Comparison of ENCODE assay signal across 10 mouse cellular contexts in the genomic region with DNA sequence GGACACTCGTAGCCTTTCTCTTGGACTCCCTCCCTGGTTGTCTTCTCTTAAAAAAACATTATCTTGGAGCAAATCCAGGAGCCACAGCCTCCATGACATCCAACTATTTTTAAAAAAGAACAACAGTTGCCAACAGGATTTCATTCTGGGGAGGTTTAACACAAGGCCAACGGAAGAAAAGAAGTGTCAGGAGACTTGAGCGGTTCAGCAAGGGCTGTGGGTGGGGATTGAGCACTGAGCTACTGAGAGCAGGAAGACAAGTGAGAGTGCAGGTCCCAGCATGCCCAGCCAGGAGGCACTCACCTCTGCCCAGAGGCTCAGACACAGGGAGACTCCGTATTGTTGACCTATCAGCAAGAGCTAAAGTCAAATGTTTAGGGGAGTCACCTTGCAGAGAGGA. TPM values are rescaled to one million over a fixed set of nuclear protein-coding genes. Genes with fewer than 3 reads are reported as not detected.
A peak's percentile ranks its signal among the peaks of the same experiment; 100 is the strongest.
DNase-seq lines count a peak whose midpoint lies in the region; ATAC-seq and TF ChIP-seq lines count a peak whose summit lies in the region.
"Had no signal": no experiment of that assay in that cellular context is flagged by ENCODE, and none has a peak within 500 bp of the region (broad histone marks: within the 10 kb centered on the region; RNA-seq: fewer than 3 reads in every experiment).

No protein-coding gene starts in this region.

- peak; percentile 25; the same call in 1 of the 2 replicates for TF ChIP-seq CTCF in kidney, adult 2 months (conservative IDR thresholded peaks at IDR 0.05; ENCODE audit: insufficient read depth, insufficient read length, low read depth, low read length)

- H3K27me3 ChIP-seq in kidney, adult 2 months (replicated peaks; ENCODE audit: control insufficient read depth, insufficient read depth, low read length) = no peaks in the 10 kb centered on the region
- no peaks in the 10 kb centered on the region for H3K27me3 ChIP-seq in heart, embryonic 14.5 days (ENCODE audit: control insufficient read depth, insufficient read depth, low read length)

- H3K9ac ChIP-seq in heart, embryonic 14.5 days (ENCODE audit: low read length) = no peak overlapping the region

- no peaks in the 10 kb centered on the region for H3K9me3 ChIP-seq in heart, embryonic 14.5 days (ENCODE audit: control insufficient read depth, low read length)
- H3K9me3 ChIP-seq: hindbrain, embryonic 10.5 days had no signal

- ATAC-seq in heart, embryonic 14.5 days (ENCODE audit: insufficient number of reproducible peaks, insufficient read depth, low FRiP score, low read depth) = no peak
- no peak for ATAC-seq in erythroblast, adult 5-6 weeks (replicated peaks; ENCODE audit: low FRiP score, poor library complexity, severe bottlenecking)

- H3K27ac ChIP-seq in kidney, adult 2 months (ENCODE audit: insufficient read depth, low read depth, low read length) = no peak overlapping the region
- peak overlapping the region; percentile 24 to 37; a peak in 1 of 4 replicates for H3K27ac ChIP-seq in heart, embryonic 14.5 days (replicated peaks in 1 of 2; ENCODE audit: control insufficient read depth in 1 of 2, insufficient read depth in 1 of 2, low read depth in 2 of 2, low read length in 2 of 2)
- H3K27ac ChIP-seq: hindbrain, embryonic 10.5 days had no signal

- no peak overlapping the region; the same call in 1 of the 2 replicates for H3K4me2 ChIP-seq in heart, embryonic 14.5 days (ENCODE audit: low read length)

- no peaks in the 10 kb centered on the region for H3K36me3 ChIP-seq in kidney, adult 2 months (ENCODE audit: control insufficient read depth, insufficient read depth, low read length)
- no peaks in the 10 kb centered on the region for H3K36me3 ChIP-seq in heart, embryonic 14.5 days (ENCODE audit: control insufficient read depth, insufficient read depth, low read length)
- H3K36me3 ChIP-seq: hindbrain, embryonic 10.5 days had no signal

- H3K4me1 ChIP-seq in kidney, adult 2 months (ENCODE audit: control insufficient read depth, insufficient read depth, low read length) = no peaks in the 10 kb centered on the region
- peaks cover 9 to 15% of the 10 kb centered on the region in 2 experiments for H3K4me1 ChIP-seq in heart, embryonic 14.5 days (ENCODE audit: control insufficient read depth in 2 of 2, insufficient read depth in 2 of 2, low read length in 2 of 2)
- H3K4me1 ChIP-seq: hindbrain, embryonic 10.5 days had no signal

- DNase-seq in kidney, adult 2 months = peak; percentile 55
- DNase-seq in kidney, adult 11 months = no peak
- peak; percentile 17 for DNase-seq in ES-CJ7 (ENCODE audit: low read depth, low spot score)
- DNase-seq in kidney, postnatal 25 days = peak; percentile 24 to 49
- no peak for DNase-seq in neural tube, embryonic 10.5 days (ENCODE audit: extremely low spot score, low spot score)
- no peak for DNase-seq in Muller cell, postnatal 12 days (ENCODE audit: inconsistent ontology term)
- DNase-seq: cerebellum, adult 18-20 months had no signal

- no peak for TF ChIP-seq POLR2A in kidney, adult 2 months (IDR thresholded peaks at IDR 0.05; ENCODE audit: low read depth, low read length)

- WGBS in kidney, adult 2 months = 41% methylated on average over 4 of the region's 4 CpGs
- 19% methylated on average over 4 of the region's 4 CpGs for WGBS in heart, embryonic 14.5 days

- H3K4me3 ChIP-seq in kidney, adult 2 months (ENCODE audit: insufficient read depth, low read depth, low read length) = no peak overlapping the region
- H3K4me3 ChIP-seq in heart, embryonic 14.5 days (ENCODE audit: control insufficient read depth in 1 of 2, insufficient read depth in 1 of 2, low read depth in 1 of 2, low read length in 2 of 2) = no peak overlapping the region
- H3K4me3 ChIP-seq: hindbrain, embryonic 10.5 days had no signal

RNA-seq across cellular contexts. Expression of a gene that starts 28.8 kb away (rescaled TPM):
- polyA plus RNA-seq in kidney, adult 2 months (2012; rRNA removed) = 26.2 and 26.4 TPM in 2 replicates
- 31.3 and 31.5 TPM in 2 replicates for polyA plus RNA-seq in heart, embryonic 14.5 days (2014; fragmentation: Nextera tagmentation; extraction: Ambion mirVana)
- total RNA-seq in erythroblast, adult 5-6 weeks (2015; ENCODE audit: low replicate concordance) = 0.77 and 9.4 TPM in 2 replicates
- total RNA-seq in erythroblast, adult 5-6 weeks (2017; ENCODE audit: low replicate concordance) = 6.6 and 8.6 TPM in 2 replicates

Comparison
In these comparisons a context has a peak if more than half of its experiments do, and no peak if none do; other contexts are left out.
1. DNase-seq: peak in kidney, adult 2 months (single experiment), ES-CJ7 (single experiment) and kidney, postnatal 25 days (2 of 2); none in kidney, adult 11 months (single experiment), neural tube, embryonic 10.5 days (single experiment) and Muller cell, postnatal 12 days (single experiment).